Mouse (Mus musculus) testis, postnatal 10 days (tissue): ENCODE measurements around the gene Hoxd4.

Experiments used
- DNase-seq: peaks from one replicate; pipeline ENCODE4 v3.0.0; 2021; ENCODE audit warnings: low spot score

Hoxd4 gene

GRCm38 (mm10) chr2:74727640-74728302 is 16.0 kb downstream of the Hoxd4 start:
- DNase-seq: no peak

- no peak for DNase-seq
Observed at GRCm38 (mm10) chr2:74728303-74728680, 16.6 kb downstream of the Hoxd4 start.

- no peak for DNase-seq
Observed at GRCm38 (mm10) chr2:74730331-74730730, 18.6 kb downstream of the Hoxd4 start.

- no peak for DNase-seq
Observed at GRCm38 (mm10) chr2:74731055-74731454, 19.3 kb downstream of the Hoxd4 start.

- no peak for DNase-seq
Observed at GRCm38 (mm10) chr2:74731799-74732512, 20.2 kb downstream of the Hoxd4 start.

GRCm38 (mm10) chr2:74732513-74733316 is 21.0 kb downstream of the Hoxd4 start:
- DNase-seq: no peak

- DNase-seq: no peak
Observed at GRCm38 (mm10) chr2:74733317-74733661, 21.6 kb downstream of the Hoxd4 start.

GRCm38 (mm10) chr2:74733765-74734164 is 22.0 kb downstream of the Hoxd4 start:
- DNase-seq: no peak

- no peak for DNase-seq
Observed at GRCm38 (mm10) chr2:74734451-74734850, 22.7 kb downstream of the Hoxd4 start.

- DNase-seq: no peak
Observed at GRCm38 (mm10) chr2:74734996-74735811, 23.5 kb downstream of the Hoxd4 start.

GRCm38 (mm10) chr2:74735851-74736687 is 24.3 kb downstream of the Hoxd4 start:
- no peak for DNase-seq

GRCm38 (mm10) chr2:74736688-74737577 is 25.2 kb downstream of the Hoxd4 start:
- DNase-seq: no peak

- DNase-seq: no peak
Observed at GRCm38 (mm10) chr2:74737578-74738070, 25.9 kb downstream of the Hoxd4 start.

GRCm38 (mm10) chr2:74738623-74739475 is 27.1 kb downstream of the Hoxd4 start:
- DNase-seq: no peak

- no peak for DNase-seq
Observed at GRCm38 (mm10) chr2:74739476-74739800, 27.7 kb downstream of the Hoxd4 start.

- no peak for DNase-seq
Observed at GRCm38 (mm10) chr2:74739869-74740268, 28.1 kb downstream of the Hoxd4 start.

- no peak for DNase-seq
Observed at GRCm38 (mm10) chr2:74740311-74741091, 28.8 kb downstream of the Hoxd4 start.

- DNase-seq: no peak
Observed at GRCm38 (mm10) chr2:74741252-74741978, 29.7 kb downstream of the Hoxd4 start.
